Mouse (Mus musculus) brain, embryonic 14.5 days (tissue): ENCODE measurements around the gene Dlx2.

Source experiments
- CTCF ChIP-seq: fragments of 200-500 bp; IDR thresholded peaks from 2 replicates; pipeline ENCODE4 v1.5.1; 2012; ENCODE audit warnings: inconsistent platforms, mild to moderate bottlenecking, moderate library complexity, borderline replicate concordance; ENCODE audit not compliant: insufficient read depth, insufficient read length; ENCODE audit errors: extremely low read depth
- POLR2A ChIP-seq: fragments of 200-500 bp; IDR thresholded peaks from 2 replicates; pipeline ENCODE4 v1.6.1; 2012; ENCODE audit warnings: mild to moderate bottlenecking, inconsistent platforms, borderline replicate concordance; ENCODE audit not compliant: poor library complexity, insufficient read depth, insufficient read length, severe bottlenecking; ENCODE audit errors: extremely low read depth

DNA sequence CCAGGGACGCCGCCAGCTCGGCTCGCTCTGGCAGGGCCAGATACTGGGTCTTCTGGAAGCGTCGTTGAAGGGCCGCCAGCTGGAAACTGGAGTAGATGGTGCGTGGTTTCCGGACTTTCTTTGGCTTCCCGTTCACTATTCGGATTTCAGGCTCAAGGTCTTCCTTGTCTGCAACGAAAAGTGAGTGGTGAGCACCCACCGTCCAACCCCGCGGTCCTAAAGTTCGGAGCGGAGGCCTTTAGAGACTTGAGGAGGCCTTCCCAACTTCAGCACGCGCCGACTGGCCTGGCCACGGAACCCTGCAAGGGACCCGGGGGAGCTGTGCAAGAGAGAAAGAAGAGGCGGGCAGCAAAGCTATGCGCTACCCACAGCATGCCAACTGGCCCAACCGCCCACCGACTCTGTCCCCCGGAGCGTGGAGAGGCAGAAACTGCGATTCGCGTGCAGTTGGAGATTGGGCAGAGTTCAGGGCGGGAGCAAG lies 1.1 kb downstream of the Dlx2 start:
- TF ChIP-seq CTCF (no peak), POLR2A (no peak)
